Mouse (Mus musculus): ENCODE data around the gene Dennd4c. TPM values are rescaled to one million over a fixed set of nuclear protein-coding genes. Genes with fewer than 3 reads are reported as not detected.

Gene Dennd4c
- polyA plus RNA-seq, 2 experiments, result 2.1 to 2.7 TPM

DNA sequence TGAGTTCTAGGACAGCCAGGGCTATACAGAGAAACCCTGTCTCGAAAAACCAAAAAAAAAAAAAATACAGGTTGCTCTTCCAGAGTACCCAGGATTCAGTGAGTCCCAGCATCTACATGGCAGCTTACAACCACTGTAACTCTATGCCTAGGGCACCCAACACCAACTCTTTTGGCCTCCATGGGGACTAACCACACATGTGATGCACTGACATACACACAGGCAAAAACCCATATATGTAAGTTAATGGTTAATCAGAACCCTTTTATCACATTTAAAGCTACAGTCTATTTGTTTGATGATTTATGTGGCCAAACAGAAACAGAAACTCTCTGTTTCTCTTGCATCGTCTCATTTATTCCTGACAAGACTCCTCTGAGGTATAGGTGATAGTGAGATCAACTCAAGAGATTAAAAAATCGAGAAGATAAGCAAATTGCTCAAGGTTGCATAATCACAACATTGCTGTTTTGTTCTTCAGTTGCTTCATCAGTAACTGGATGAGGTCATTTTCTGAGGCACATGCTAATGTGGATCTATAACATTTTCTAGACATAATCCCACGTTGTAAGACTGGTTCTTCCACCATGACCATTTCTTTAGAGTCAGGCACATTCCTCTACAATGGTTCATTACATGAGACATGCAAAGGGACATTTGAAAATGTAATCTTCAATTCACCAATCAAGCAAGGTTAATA lies 29.3 kb upstream of the Dennd4c start:
- ATAC-seq (ENCODE audit: insufficient read depth) (no peak), DNase-seq (ENCODE audit: low read depth in 3 of 3, low spot score in 3 of 3) (no peak)
- no peaks in the 10 kb centered on the region for H3K36me3 ChIP-seq (replicated peaks; ENCODE audit: control insufficient read depth, insufficient read depth, low read depth)
- no peak overlapping the region for H3K4me2 ChIP-seq (ENCODE audit: low read depth)
- no peaks in the 10 kb centered on the region for H3K9me3 ChIP-seq (ENCODE audit: control insufficient read depth, low read length)
- 47% methylated on average over 4 of the region's 4 CpGs for WGBS (ENCODE audit: insufficient replicate concordance)
- H3K9ac ChIP-seq (replicated peaks), result no peak overlapping the region
- H3K27me3 ChIP-seq (ENCODE audit: control insufficient read depth, insufficient read depth, low read length), result no peaks in the 10 kb centered on the region
- TF ChIP-seq CTCF (IDR thresholded peaks at IDR 0.05; ENCODE audit: low read depth) (no peak), EP300 (IDR thresholded peaks at IDR 0.05; ENCODE audit: low read depth) (no peak)
- no peak overlapping the region for H3K27ac ChIP-seq
- no peaks in the 10 kb centered on the region; a peak in 1 of 4 replicates for H3K4me1 ChIP-seq (replicated peaks; ENCODE audit: control insufficient read depth in 2 of 2, insufficient read depth in 2 of 2, low read length in 1 of 2)
- H3K4me3 ChIP-seq (ENCODE audit: insufficient read depth in 1 of 2, low read depth in 2 of 2, low read length in 2 of 2), result no peak overlapping the region

- DNase-seq (ENCODE audit: low read depth in 3 of 3, low spot score in 3 of 3) (no peak), ATAC-seq (ENCODE audit: insufficient read depth) (no peak)
- Histone ChIP-seq H3K4me2 (ENCODE audit: low read depth) (no peak overlapping the region), H3K27me3 (ENCODE audit: control insufficient read depth, insufficient read depth, low read length) (no peaks in the 10 kb centered on the region), H3K4me1 (replicated peaks; ENCODE audit: control insufficient read depth in 2 of 2, insufficient read depth in 2 of 2, low read length in 1 of 2) (peaks cover 8 to 11% of the 10 kb centered on the region in 2 experiments), H3K36me3 (replicated peaks; ENCODE audit: control insufficient read depth, insufficient read depth, low read depth) (no peaks in the 10 kb centered on the region), H3K4me3 (ENCODE audit: insufficient read depth in 1 of 2, low read depth in 2 of 2, low read length in 2 of 2) (no peak overlapping the region), H3K27ac (no peak overlapping the region), H3K9me3 (ENCODE audit: control insufficient read depth, low read length) (no peaks in the 10 kb centered on the region), H3K9ac (replicated peaks) (no peak overlapping the region)
- 63% methylated on average over 8 of the region's 8 CpGs for whole genome bisulfite sequencing (ENCODE audit: insufficient replicate concordance)
- no peak for TF ChIP-seq EP300 (IDR thresholded peaks at IDR 0.05; ENCODE audit: low read depth)
- TF ChIP-seq CTCF (IDR thresholded peaks at IDR 0.05; ENCODE audit: low read depth), result no peak
Observed at GRCm38 (mm10) chr4:86721856-86722358, 26.4 kb upstream of the Dennd4c start.

GRCm38 (mm10) chr4:86725175-86725574 lies 23.2 kb upstream of the Dennd4c start:
- no peak overlapping the region for H3K9ac ChIP-seq (replicated peaks)
- H3K27ac ChIP-seq, result no peak overlapping the region
- peak overlapping the region; percentile 2; the same call in 1 of the 2 replicates for H3K4me2 ChIP-seq (ENCODE audit: low read depth)
- TF ChIP-seq EP300 (IDR thresholded peaks at IDR 0.05; ENCODE audit: low read depth) (peak; percentile 25; the same call in 1 of the 2 replicates), CTCF (IDR thresholded peaks at IDR 0.05; ENCODE audit: low read depth) (no peak)
- no peaks in the 10 kb centered on the region for H3K36me3 ChIP-seq (replicated peaks; ENCODE audit: control insufficient read depth, insufficient read depth, low read depth)
- H3K4me3 ChIP-seq (ENCODE audit: insufficient read depth in 1 of 2, low read depth in 2 of 2, low read length in 2 of 2), result no peak overlapping the region
- no peaks in the 10 kb centered on the region for H3K9me3 ChIP-seq (ENCODE audit: control insufficient read depth, low read length)
- H3K27me3 ChIP-seq (ENCODE audit: control insufficient read depth, insufficient read depth, low read length), result no peaks in the 10 kb centered on the region
- peak in 1 of 3 experiments; percentile 14 for DNase-seq (ENCODE audit: low read depth in 3 of 3, low spot score in 3 of 3)
- H3K4me1 ChIP-seq (replicated peaks; ENCODE audit: control insufficient read depth in 2 of 2, insufficient read depth in 2 of 2, low read length in 1 of 2), result peaks cover 8 to 14% of the 10 kb centered on the region in 2 experiments
- ATAC-seq (ENCODE audit: insufficient read depth), result peak; percentile 60; the same call in 1 of the 2 replicates
- WGBS (ENCODE audit: insufficient replicate concordance), result 15% methylated on average over 4 of the region's 4 CpGs

DNA sequence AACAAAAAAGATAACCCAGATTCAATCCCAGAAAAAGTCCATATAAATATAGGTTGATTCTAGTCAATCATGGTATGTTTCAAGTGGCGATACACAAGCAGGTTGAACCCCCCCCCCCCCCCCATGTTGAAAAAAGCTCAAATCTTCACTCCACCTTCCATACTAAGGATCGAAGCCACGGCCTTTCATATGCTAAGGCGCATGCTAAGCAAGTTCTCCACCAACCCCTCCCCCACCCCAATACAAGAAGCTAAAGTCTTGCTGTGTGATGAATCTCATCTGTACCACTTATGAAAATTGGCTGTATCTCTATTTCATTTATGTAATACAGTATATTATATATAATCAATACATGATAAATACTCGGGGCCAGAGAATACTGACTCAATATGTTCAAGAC lies 22.2 kb upstream of the Dennd4c start:
- DNase-seq (ENCODE audit: low read depth in 3 of 3, low spot score in 3 of 3) (no peak), ATAC-seq (ENCODE audit: insufficient read depth) (no peak)
- peaks cover 8 to 14% of the 10 kb centered on the region in 2 experiments for H3K4me1 ChIP-seq (replicated peaks; ENCODE audit: control insufficient read depth in 2 of 2, insufficient read depth in 2 of 2, low read length in 1 of 2)
- TF ChIP-seq CTCF (IDR thresholded peaks at IDR 0.05; ENCODE audit: low read depth), result no peak
- no peak for TF ChIP-seq EP300 (IDR thresholded peaks at IDR 0.05; ENCODE audit: low read depth)
- H3K27me3 ChIP-seq (ENCODE audit: control insufficient read depth, insufficient read depth, low read length), result no peaks in the 10 kb centered on the region
- no peak overlapping the region for H3K9ac ChIP-seq (replicated peaks)
- H3K4me3 ChIP-seq (ENCODE audit: insufficient read depth in 1 of 2, low read depth in 2 of 2, low read length in 2 of 2), result no peak overlapping the region
- no peak overlapping the region for H3K27ac ChIP-seq
- H3K4me2 ChIP-seq (ENCODE audit: low read depth), result no peak overlapping the region
- WGBS (ENCODE audit: insufficient replicate concordance), result 68% methylated on average over 5 of the region's 5 CpGs
- no peaks in the 10 kb centered on the region for H3K9me3 ChIP-seq (ENCODE audit: control insufficient read depth, low read length)
- H3K36me3 ChIP-seq (replicated peaks; ENCODE audit: control insufficient read depth, insufficient read depth, low read depth), result no peaks in the 10 kb centered on the region

- WGBS (ENCODE audit: insufficient replicate concordance), result 66% methylated on average over 6 of the region's 6 CpGs
- H3K9me3 ChIP-seq (ENCODE audit: control insufficient read depth, low read length), result no peaks in the 10 kb centered on the region
- DNase-seq (ENCODE audit: low read depth in 3 of 3, low spot score in 3 of 3), result no peak
- no peak overlapping the region for H3K4me2 ChIP-seq (ENCODE audit: low read depth)
- ATAC-seq (ENCODE audit: insufficient read depth), result no peak
- H3K9ac ChIP-seq (replicated peaks), result no peak overlapping the region
- no peaks in the 10 kb centered on the region for H3K36me3 ChIP-seq (replicated peaks; ENCODE audit: control insufficient read depth, insufficient read depth, low read depth)
- H3K4me3 ChIP-seq (ENCODE audit: insufficient read depth in 1 of 2, low read depth in 2 of 2, low read length in 2 of 2), result no peak overlapping the region
- peaks cover 7 to 12% of the 10 kb centered on the region in 2 experiments for H3K4me1 ChIP-seq (replicated peaks; ENCODE audit: control insufficient read depth in 2 of 2, insufficient read depth in 2 of 2, low read length in 1 of 2)
- H3K27ac ChIP-seq, result no peak overlapping the region
- no peaks in the 10 kb centered on the region for H3K27me3 ChIP-seq (ENCODE audit: control insufficient read depth, insufficient read depth, low read length)
- TF ChIP-seq CTCF (IDR thresholded peaks at IDR 0.05; ENCODE audit: low read depth), result no peak
- no peak for TF ChIP-seq EP300 (IDR thresholded peaks at IDR 0.05; ENCODE audit: low read depth)
Observed at GRCm38 (mm10) chr4:86729829-86730228, 18.5 kb upstream of the Dennd4c start.

Data from liver, embryonic 14.5 days (tissue).